Mouse (Mus musculus) neural tube, embryonic 13.5 days (tissue): ENCODE data around the gene Il11. TPM values are rescaled to one million over a fixed set of nuclear protein-coding genes. Genes with fewer than 3 reads are reported as not detected.

Experiments used
- ATAC-seq: fragments of 200-750 bp; cut with Nextera tagmentation; 2 replicates; pipeline ENCODE4 v1.8.0; 2017; ENCODE audit warnings: low read depth, mild to moderate bottlenecking, moderate TSS enrichment, moderate library complexity
- H3K27ac ChIP-seq: fragments of 300-500 bp; sonication (generic); replicated peaks from 2 replicates; pipeline ENCODE4 v1.5.1; 2015; ENCODE audit warnings: moderate library complexity, mild to moderate bottlenecking, inconsistent platforms
- H3K27me3 ChIP-seq: fragments of 300-500 bp; sonication (generic); 2 replicates; pipeline ENCODE4 v1.6.1; 2015; ENCODE audit warnings: mild to moderate bottlenecking, inconsistent platforms
- H3K36me3 ChIP-seq: fragments of 300-500 bp; sonication (generic); 2 replicates; pipeline ENCODE4 v1.6.1; 2015; ENCODE audit warnings: mild to moderate bottlenecking, inconsistent platforms
- H3K4me1 ChIP-seq: fragments of 300-500 bp; sonication (generic); replicated peaks from 2 replicates; pipeline ENCODE4 v1.6.1; 2015; ENCODE audit warnings: inconsistent platforms
- H3K4me2 ChIP-seq: fragments of 300-500 bp; sonication (generic); 2 replicates; pipeline ENCODE4 v1.6.1; 2015; ENCODE audit warnings: inconsistent platforms, mild to moderate bottlenecking, moderate library complexity
- H3K4me3 ChIP-seq: fragments of 300-500 bp; sonication (generic); 2 replicates; pipeline ENCODE4 v1.5.1; 2015; ENCODE audit warnings: mild to moderate bottlenecking, inconsistent platforms
- H3K9ac ChIP-seq: fragments of 300-500 bp; sonication (generic); 2 replicates; pipeline ENCODE4 v1.6.1; 2015; ENCODE audit warnings: moderate library complexity, mild to moderate bottlenecking, inconsistent platforms
- H3K9me3 ChIP-seq: fragments of 300-500 bp; sonication (generic); 2 replicates; pipeline ENCODE4 v1.6.1; 2016; ENCODE audit warnings: inconsistent platforms
- WGBS: fragments of 180-500 bp; shearing (Covaris S2); methylation state at CpG from one replicate; pipeline ENCODE4 v1.1.7; 2015; 5-methylcytosine and 5-hydroxymethylcytosine counted together
- polyA plus RNA-seq: library from polyadenylated mRNA; unstranded; fragments of >200 nt; fragmentation: Nextera tagmentation; extraction: Ambion mirVana; gene quantifications from 2 replicates; pipeline ENCODE4 v1.2.1, GENCODE M21; 2015

Il11 gene
- polyA plus RNA-seq, 1 experiment from 2014 or later = 0.46 TPM

DNA sequence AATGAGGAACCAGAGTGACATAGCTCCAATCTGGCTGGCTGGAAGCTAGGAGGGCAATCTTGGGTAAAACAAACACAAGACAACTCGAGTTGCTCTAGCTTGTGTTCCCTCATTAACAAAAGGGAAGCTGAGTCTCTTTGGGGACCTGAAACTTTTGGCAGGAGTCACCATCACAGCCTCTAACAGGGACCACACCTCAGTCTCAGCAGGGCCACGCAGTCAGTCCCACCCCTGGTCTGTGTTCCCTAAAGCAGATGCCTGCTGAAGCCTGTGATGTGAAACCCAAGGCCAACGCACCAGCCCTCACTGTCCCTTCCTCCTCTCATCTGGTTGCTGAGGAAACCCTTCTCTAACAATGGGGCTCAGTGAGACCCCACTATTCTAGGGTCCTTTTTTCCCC lies 529 bp downstream of the Il11 start:
- Histone ChIP-seq H3K36me3 (no peaks in the 10 kb centered on the region), H3K4me3 (no peak overlapping the region), H3K27me3 (peaks cover 50% of the 10 kb centered on the region), H3K4me2 (no peak overlapping the region), H3K9ac (no peak overlapping the region), H3K9me3 (no peaks in the 10 kb centered on the region), H3K4me1 (peaks cover 8% of the 10 kb centered on the region), H3K27ac (no peak overlapping the region)
- ATAC-seq = no peak
- 48% methylated on average over 3 of the region's 3 CpGs for WGBS

- peaks cover 14% of the 10 kb centered on the region for H3K4me1 ChIP-seq
- no peak overlapping the region for H3K4me3 ChIP-seq
- ATAC-seq = no peak
- WGBS = 39% methylated on average over 5 of the region's 5 CpGs
- no peak overlapping the region for H3K9ac ChIP-seq
- no peak overlapping the region for H3K4me2 ChIP-seq
- no peaks in the 10 kb centered on the region for H3K9me3 ChIP-seq
- H3K36me3 ChIP-seq = no peaks in the 10 kb centered on the region
- H3K27me3 ChIP-seq = peaks cover 72% of the 10 kb centered on the region
- H3K27ac ChIP-seq = no peak overlapping the region
Measured at GRCm38 (mm10) chr7:4779921-4780320, 2.7 kb downstream of the Il11 start.

- Histone ChIP-seq H3K4me3 (no peak overlapping the region), H3K9me3 (no peaks in the 10 kb centered on the region), H3K27ac (no peak overlapping the region), H3K36me3 (no peaks in the 10 kb centered on the region), H3K27me3 (peaks cover 89% of the 10 kb centered on the region), H3K4me1 (peaks cover 14% of the 10 kb centered on the region), H3K4me2 (peak overlapping the region; percentile 52; the same call in 1 of the 2 replicates), H3K9ac (peak overlapping the region; percentile 53; the same call in 1 of the 2 replicates)
- ATAC-seq = no peak
- WGBS = 4% methylated on average over 20 of the region's 20 CpGs
Measured at GRCm38 (mm10) chr7:4777851-4778637, 4.6 kb downstream of the Il11 start.

- WGBS = 2% methylated on average over 39 of the region's 56 CpGs
- Histone ChIP-seq H3K4me2 (peak overlapping the region; percentile 52), H3K9me3 (no peaks in the 10 kb centered on the region), H3K4me3 (peak overlapping the region; percentile 32), H3K27me3 (peaks cover 86% of the 10 kb centered on the region), H3K27ac (no peak overlapping the region), H3K36me3 (no peaks in the 10 kb centered on the region), H3K4me1 (peaks cover 14% of the 10 kb centered on the region), H3K9ac (peak overlapping the region; percentile 53)
- peak; percentile 81 for ATAC-seq
Measured at GRCm38 (mm10) chr7:4776861-4777830, 5.5 kb downstream of the Il11 start.

DNA sequence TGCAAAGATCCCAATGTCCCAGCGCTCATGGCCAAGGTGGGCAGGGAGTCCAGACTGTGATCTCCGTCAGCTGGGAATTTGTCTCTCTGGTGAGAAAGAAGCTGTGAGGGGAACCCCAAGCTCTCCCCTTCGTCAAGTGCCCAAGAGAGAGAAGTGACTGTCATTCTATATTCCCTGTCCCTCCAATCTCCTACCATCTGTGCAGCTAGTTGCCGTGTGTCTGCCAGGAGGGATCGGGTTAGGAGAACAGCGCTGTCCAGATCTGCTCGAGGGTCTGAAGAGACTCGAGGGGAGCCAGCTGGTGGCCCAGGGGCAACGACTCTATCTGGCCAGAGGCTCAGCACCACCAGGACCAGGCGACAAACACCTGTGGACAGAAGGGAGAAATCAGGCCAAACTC lies 6.5 kb downstream of the Il11 start:
- no peak for ATAC-seq
- WGBS = 57% methylated on average over 10 of the region's 10 CpGs
- Histone ChIP-seq H3K4me3 (no peak overlapping the region), H3K27me3 (peaks cover 78% of the 10 kb centered on the region), H3K9me3 (no peaks in the 10 kb centered on the region), H3K4me2 (no peak overlapping the region), H3K4me1 (peaks cover 14% of the 10 kb centered on the region), H3K27ac (no peak overlapping the region), H3K9ac (no peak overlapping the region), H3K36me3 (no peaks in the 10 kb centered on the region)

DNA sequence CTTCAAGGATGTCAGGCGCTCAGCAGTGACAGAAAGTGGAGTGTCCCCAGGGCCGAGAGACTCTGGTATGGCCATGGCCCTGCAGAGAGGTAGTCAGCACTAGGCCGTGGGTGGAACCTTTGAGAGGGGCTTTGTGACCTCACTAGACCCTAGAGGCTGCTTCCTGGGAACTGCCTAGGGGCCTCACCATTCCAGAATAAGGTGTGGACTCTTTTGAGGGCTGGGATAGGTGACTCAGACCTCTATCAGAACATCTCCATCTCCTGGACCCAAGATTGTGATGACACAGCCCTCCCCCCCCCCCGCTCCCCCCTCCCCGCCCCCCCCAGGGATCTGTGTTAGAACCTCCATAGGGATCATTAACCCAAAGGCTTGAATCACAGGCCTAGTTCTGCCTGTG lies 11.5 kb downstream of the Il11 start, which contains the start of gene Fam71e2:
Gene Fam71e2, minus strand, starts transcription at position 101 of the 400 bp plus-strand sequence.
- ATAC-seq = no peak
- no peaks in the 10 kb centered on the region for H3K36me3 ChIP-seq
- no peak within 1 kb of the TSS for H3K4me3 ChIP-seq
- no peaks in the 10 kb centered on the region for H3K4me1 ChIP-seq
- WGBS = 67% methylated on average over 4 of the region's 5 CpGs
- H3K9me3 ChIP-seq = no peaks in the 10 kb centered on the region
- H3K27ac ChIP-seq = no peak within 1 kb of the TSS
- no peak within 1 kb of the TSS for H3K9ac ChIP-seq
- peaks cover 29% of the 10 kb centered on the region for H3K27me3 ChIP-seq
- H3K4me2 ChIP-seq = no peak within 1 kb of the TSS

DNA sequence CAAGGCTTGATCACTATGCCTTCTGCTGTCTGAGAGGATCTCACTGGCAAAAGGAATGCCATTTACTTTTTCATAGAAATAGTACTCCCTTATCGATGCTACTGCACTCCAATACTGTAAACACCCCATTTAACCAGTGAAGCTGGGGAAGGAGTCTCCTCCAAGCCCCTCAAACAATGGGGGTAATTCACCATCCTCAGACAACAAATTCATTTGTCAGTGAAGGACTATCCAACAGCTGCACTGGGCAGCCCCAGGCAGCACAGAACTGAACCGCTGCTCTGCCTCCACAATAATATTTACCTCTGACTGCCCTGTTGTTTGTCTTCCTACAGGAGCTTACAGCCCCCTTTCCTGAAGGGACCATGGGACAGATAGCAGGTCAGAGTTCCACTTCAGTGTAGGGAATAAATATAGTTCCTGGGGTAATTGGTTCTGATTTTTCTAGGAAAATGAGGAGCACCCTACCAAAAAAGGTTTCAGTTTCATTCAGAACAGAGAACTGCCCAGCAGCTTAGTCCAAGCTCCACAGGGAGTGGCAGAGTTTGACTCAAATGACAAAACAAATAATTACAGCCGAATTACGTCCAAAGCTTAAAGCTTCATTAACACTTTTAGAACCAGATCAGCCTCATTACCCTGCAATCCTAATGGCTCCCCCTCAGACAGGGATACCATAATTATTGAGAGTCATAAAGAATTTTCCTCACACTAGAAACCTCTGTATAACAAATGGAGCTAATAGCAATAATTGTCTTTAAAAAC lies 17.5 kb downstream of the Il11 start:
- H3K36me3 ChIP-seq = no peaks in the 10 kb centered on the region
- peaks cover 13% of the 10 kb centered on the region for H3K4me1 ChIP-seq
- no peaks in the 10 kb centered on the region for H3K27me3 ChIP-seq
- no peak overlapping the region for H3K4me3 ChIP-seq
- ATAC-seq = no peak
- H3K4me2 ChIP-seq = no peak overlapping the region
- H3K9me3 ChIP-seq = no peaks in the 10 kb centered on the region
- 10% methylated on average over 4 of the region's 4 CpGs for WGBS
- no peak overlapping the region for H3K9ac ChIP-seq
- H3K27ac ChIP-seq = no peak overlapping the region

DNA sequence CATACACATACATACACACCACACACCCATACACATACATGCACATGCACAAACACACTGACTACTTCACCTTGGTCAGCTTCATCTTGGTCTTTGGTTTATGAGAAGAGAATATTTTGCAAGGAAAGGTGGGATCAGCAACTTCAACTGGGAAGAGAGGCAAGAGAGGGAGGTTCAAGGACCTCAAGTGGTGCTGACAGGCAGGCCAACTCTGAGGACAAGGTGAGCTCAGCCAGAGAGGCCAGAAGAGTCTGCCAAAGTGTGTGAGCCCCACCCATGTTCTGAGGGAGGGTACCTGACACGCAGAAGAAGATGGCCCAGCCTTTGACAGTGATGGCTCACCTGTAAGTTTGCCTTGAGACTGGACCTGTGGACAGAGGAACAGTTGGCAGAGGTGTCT lies 23.0 kb downstream of the Il11 start:
- ATAC-seq = no peak
- H3K27me3 ChIP-seq = no peaks in the 10 kb centered on the region
- H3K9me3 ChIP-seq = no peaks in the 10 kb centered on the region
- WGBS = 60% methylated on average over 1 of the region's 1 CpGs
- H3K4me3 ChIP-seq = no peak overlapping the region
- no peak overlapping the region for H3K9ac ChIP-seq
- no peak overlapping the region for H3K4me2 ChIP-seq
- no peaks in the 10 kb centered on the region for H3K36me3 ChIP-seq
- peaks cover under 1% of the 10 kb centered on the region; the same call in 1 of the 2 replicates for H3K4me1 ChIP-seq
- H3K27ac ChIP-seq = no peak overlapping the region

DNA sequence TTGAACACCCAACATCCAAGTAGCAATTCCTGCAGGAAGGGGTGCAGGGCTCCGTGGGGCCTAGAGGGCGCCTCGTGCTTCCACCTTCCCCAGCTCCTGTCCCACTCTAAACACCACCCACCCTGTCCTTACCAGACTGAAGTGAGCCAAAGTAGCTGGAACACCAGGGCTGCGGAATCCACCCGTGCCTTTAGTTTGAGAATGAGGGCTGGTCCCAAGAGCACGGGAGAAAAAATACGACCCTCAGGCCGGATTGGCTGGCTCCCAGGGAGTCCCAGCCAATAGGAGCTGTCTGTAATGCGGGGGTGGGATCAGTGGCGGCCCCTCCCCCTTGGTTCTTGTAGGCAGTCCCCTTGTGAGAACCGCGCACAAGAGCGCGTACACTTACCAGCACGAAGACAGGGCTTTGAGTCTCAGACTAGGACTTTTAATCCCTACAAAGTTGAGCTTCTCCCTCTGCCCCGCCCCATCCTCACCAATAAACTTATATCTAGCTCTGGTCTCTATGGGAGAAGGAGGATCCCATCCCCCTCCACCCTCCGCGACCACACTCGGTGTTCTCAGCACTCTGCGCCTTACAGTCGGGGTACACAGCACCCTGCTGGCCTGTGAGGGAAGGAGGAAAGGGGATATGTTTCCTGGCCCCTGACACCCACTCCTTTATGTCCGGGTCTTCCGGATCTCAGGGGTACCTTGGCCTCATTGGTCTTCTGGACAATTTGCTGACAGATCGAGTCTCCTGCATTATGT lies 29.7 kb downstream of the Il11 start, which contains the start of gene Cox6b2:
Gene Cox6b2, minus strand, starts transcription at position 274 of the 750 bp plus-strand sequence.
- ATAC-seq = peak; percentile 94
- 3% methylated on average over 24 of the region's 24 CpGs for WGBS
- no peaks in the 10 kb centered on the region for H3K9me3 ChIP-seq
- H3K4me1 ChIP-seq = peaks cover 21% of the 10 kb centered on the region
- peak within 1 kb of the TSS; percentile 55 for H3K4me2 ChIP-seq
- H3K27ac ChIP-seq = no peak within 1 kb of the TSS
- H3K27me3 ChIP-seq = no peaks in the 10 kb centered on the region; the same call in 1 of the 2 replicates
- 0 out of 2 replicates have a peak, but pooled peaks cover 5% of the 10 kb centered on the region for H3K36me3 ChIP-seq
- H3K9ac ChIP-seq = peak within 1 kb of the TSS; percentile 49
- H3K4me3 ChIP-seq = peak within 1 kb of the TSS; percentile 35

DNA sequence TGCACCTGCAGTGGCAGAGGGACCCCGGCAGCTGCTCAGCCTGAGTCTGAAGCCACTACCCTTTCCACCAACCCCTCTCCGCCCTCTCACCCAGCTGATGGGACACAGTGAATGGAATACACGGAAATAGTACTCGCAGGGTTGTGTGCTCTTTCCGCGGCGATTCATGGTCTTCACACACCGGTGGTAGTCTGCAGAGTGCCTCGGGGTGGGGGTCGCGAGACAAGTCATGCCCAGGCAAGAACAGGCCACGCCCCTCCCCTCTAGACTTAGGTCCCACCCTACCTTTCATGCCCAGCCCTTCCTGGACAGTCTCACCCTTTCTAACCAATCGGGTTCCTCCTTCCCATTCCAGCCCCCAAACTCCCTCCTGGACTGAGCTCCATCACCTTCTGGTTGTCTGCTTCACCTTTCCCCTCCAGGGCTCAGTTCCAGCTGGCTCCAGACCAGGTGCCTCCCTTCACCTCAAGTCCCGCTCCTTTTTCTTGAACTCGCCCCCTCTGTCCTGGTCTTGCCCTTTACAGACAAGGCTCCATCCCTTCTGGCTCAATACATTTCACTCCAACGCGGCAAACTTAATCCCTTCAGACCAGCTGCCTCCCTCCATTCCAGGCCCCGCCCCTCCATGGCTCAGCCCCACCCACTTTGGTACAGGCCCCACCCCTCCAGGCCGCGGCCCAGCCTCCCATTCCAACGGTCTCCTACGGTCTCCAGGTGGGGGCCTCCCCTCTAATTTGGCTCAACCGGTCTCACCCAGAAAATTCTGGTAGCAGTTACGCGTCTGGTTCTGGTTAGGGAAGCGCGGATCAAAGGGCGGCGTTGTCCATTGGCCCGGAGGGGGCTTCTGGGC lies 30.5 kb downstream of the Il11 start:
- peak overlapping the region; percentile 49 for H3K9ac ChIP-seq
- peak; percentile 66 for ATAC-seq
- peak overlapping the region; percentile 35 for H3K4me3 ChIP-seq

More for the DNA sequence above, 30.5 kb downstream of the Il11 start:
- Histone ChIP-seq H3K4me1 (peaks cover 21% of the 10 kb centered on the region), H3K4me2 (peak overlapping the region; percentile 55), H3K36me3 (peaks cover 5% of the 10 kb centered on the region; the same call in 1 of the 2 replicates), H3K9me3 (no peaks in the 10 kb centered on the region), H3K27ac (no peak overlapping the region), H3K27me3 (no peaks in the 10 kb centered on the region; the same call in 1 of the 2 replicates)
- 3% methylated on average over 30 of the region's 30 CpGs for WGBS
